Mouse (Mus musculus): ENCODE data around the gene Zmym6. TPM values are rescaled to one million over a fixed set of nuclear protein-coding genes. Genes with fewer than 3 reads are reported as not detected.

The Zmym6 gene
- 10.8 and 12.0 TPM in 2 replicates for polyA plus RNA-seq (2015; fragmentation: Nextera tagmentation; extraction: Ambion mirVana)

DNA sequence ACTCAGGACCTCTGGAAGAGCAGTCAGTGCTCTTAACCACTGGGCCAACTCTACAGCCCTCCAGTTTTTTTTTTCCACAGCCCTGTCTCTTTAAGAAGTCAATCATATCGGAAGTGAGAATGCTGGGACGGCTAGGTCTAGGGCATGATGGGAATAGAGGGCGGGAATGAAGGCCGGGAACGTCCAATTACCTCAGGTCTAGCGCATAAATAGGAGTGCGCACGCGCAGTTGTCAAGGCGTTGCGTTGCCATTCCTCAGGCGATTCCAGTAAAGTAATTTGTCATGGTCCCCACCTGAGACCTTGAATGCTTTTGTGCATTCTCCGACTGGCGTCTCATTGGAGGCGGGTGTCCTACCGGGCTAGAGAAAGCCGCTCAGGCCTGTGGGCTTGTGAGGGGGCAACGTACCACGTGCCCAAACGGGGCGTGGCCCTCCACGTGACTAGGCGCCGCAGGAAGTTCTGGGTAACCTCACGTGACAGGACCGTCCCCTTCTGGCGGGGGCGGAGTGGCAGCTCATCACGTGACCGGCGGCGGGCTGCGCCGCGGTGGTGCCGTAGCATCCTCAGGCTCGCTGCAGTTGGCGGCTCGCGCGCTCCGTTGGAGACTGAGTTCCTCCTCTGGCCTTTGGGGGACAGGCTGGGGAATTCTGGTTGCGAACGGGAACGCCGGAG is at the start of gene Zmym6:
Zmym6 (plus strand) TSS at position 509 of the 674 bp plus-strand sequence.
- Histone ChIP-seq H3K4me3 (ENCODE audit: low read length) (peak within 1 kb of the TSS; percentile 66), H3K27me3 (ENCODE audit: control insufficient read depth, insufficient read depth, low read length) (no peaks in the 10 kb centered on the region), H3K27ac (ENCODE audit: low read length) (peak within 1 kb of the TSS; percentile 86), H3K9me3 (replicated peaks; ENCODE audit: control insufficient read depth, low read length) (no peaks in the 10 kb centered on the region), H3K4me1 (ENCODE audit: control insufficient read depth, insufficient read depth, low read length) (peaks cover 5% of the 10 kb centered on the region), H3K9ac (ENCODE audit: low read length) (peak within 1 kb of the TSS; percentile 81), H3K36me3 (ENCODE audit: control insufficient read depth, insufficient read depth) (no peaks in the 10 kb centered on the region), H3K4me2 (ENCODE audit: low read depth, low read length) (peak within 1 kb of the TSS; percentile 94)
- WGBS: under 1% methylated on average over 46 of the region's 46 CpGs
- peak; percentile 98 for ATAC-seq (replicated peaks; ENCODE audit: extremely low read depth, insufficient read depth, low FRiP score)

DNA sequence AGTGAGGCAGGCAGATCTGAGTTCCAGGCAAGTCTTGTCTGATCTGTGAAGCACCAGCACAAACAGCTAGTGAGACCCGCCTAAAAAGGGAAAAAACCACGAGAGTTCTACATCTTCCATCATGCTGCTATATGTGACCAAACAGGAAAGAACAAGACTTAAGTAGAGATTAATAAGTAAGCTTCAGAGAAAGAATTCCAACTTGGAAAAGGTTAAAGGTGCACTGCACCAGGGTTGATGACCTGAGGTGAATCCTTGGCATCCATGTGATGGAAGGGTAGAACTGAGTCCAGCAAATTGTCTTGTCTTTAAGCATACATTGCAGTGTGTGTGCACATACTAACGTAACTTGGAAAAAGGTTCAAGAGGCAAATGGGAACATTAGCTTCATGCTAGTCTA is 40.0 kb upstream of the Zmym6 start:
- no peaks in the 10 kb centered on the region for H3K9me3 ChIP-seq (replicated peaks; ENCODE audit: control insufficient read depth, low read length)
- 92% methylated on average over 3 of the region's 3 CpGs for WGBS
- no peak for ATAC-seq (replicated peaks; ENCODE audit: extremely low read depth, insufficient read depth, low FRiP score)
- peaks cover 58% of the 10 kb centered on the region for H3K36me3 ChIP-seq (ENCODE audit: control insufficient read depth, insufficient read depth)
- no peaks in the 10 kb centered on the region for H3K27me3 ChIP-seq (ENCODE audit: control insufficient read depth, insufficient read depth, low read length)
- H3K9ac ChIP-seq (ENCODE audit: low read length): no peak overlapping the region
- H3K4me3 ChIP-seq (ENCODE audit: low read length): no peak overlapping the region
- no peak overlapping the region for H3K4me2 ChIP-seq (ENCODE audit: low read depth, low read length)
- no peaks in the 10 kb centered on the region for H3K4me1 ChIP-seq (ENCODE audit: control insufficient read depth, insufficient read depth, low read length)
- no peak overlapping the region for H3K27ac ChIP-seq (ENCODE audit: low read length)

DNA sequence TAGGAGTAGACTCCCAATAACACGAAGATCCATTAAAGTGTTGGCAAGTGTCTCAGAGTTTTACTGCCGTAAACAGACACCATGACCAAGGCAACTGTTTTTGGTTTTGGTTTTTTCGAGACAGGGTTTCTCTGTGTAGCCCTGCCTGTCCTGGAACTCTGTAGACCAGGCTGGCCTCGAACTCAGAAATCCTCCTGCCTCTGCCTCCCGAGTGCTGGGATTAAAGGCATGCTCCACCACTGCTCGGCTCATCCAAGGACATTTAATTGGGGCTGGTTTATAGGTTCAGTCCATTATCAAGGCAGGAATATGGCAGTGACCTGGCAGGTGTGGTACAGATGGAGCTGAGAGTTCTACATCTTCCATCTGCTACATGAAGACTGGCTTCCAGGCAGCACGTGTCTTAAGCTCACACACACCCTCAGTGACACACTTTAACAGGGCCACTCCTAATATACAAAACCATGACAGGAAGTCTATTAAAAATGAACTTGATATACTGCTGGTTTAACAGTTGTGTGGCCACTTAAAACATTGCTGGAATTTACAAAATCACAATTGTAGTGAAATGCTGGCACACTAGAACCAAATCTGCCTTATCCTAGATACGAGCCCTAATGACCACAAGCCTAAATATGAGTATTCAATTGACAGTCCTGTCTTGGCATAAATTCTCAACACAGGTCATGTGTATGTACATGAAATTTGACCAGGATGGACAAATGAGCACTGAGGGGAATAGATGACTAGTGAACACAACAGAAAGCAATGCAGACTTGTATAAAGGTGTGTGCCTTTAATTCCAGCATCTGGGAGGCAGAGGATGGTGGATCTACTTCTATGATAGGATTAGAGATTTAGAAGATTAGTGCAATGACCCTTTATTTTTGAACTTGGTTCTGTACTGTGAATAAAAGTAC is 39.0 kb upstream of the Zmym6 start:
- no peak overlapping the region for H3K9ac ChIP-seq (ENCODE audit: low read length)
- H3K9me3 ChIP-seq (replicated peaks; ENCODE audit: control insufficient read depth, low read length): no peaks in the 10 kb centered on the region
- 82% methylated on average over 8 of the region's 8 CpGs for WGBS
- H3K27me3 ChIP-seq (ENCODE audit: control insufficient read depth, insufficient read depth, low read length): no peaks in the 10 kb centered on the region
- no peak for ATAC-seq (replicated peaks; ENCODE audit: extremely low read depth, insufficient read depth, low FRiP score)
- H3K4me1 ChIP-seq (ENCODE audit: control insufficient read depth, insufficient read depth, low read length): no peaks in the 10 kb centered on the region
- no peak overlapping the region for H3K4me3 ChIP-seq (ENCODE audit: low read length)
- no peak overlapping the region for H3K4me2 ChIP-seq (ENCODE audit: low read depth, low read length)
- H3K27ac ChIP-seq (ENCODE audit: low read length): no peak overlapping the region
- H3K36me3 ChIP-seq (ENCODE audit: control insufficient read depth, insufficient read depth): peaks cover 51% of the 10 kb centered on the region

DNA sequence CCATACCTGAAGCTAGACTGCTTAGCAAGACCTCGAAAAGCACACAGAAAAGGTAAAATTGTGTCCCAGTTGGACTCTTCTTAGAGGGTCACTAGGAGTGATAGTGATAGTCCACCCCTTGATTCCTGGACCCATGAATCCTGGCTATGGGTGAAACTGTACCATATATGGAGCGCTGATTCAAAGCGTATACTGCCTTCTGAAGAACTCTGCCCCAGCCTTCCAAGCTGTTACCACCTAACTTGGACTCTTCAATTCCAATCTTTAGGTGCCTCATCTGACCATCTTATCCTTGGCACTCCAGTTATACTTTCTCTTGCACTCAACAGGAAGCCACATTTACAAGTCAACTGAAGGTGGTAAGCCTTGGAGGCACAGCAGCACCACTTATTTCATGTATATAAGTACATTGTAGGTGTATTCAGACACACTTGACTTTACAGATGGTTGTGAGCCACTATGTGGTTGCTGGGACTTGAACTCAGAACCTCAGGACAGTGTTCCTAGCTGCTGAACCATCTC is 38.3 kb upstream of the Zmym6 start:
- H3K27me3 ChIP-seq (ENCODE audit: control insufficient read depth, insufficient read depth, low read length): no peaks in the 10 kb centered on the region
- H3K4me1 ChIP-seq (ENCODE audit: control insufficient read depth, insufficient read depth, low read length): no peaks in the 10 kb centered on the region
- H3K9ac ChIP-seq (ENCODE audit: low read length): no peak overlapping the region
- no peak overlapping the region for H3K4me2 ChIP-seq (ENCODE audit: low read depth, low read length)
- WGBS: 79% methylated on average over 3 of the region's 3 CpGs
- H3K36me3 ChIP-seq (ENCODE audit: control insufficient read depth, insufficient read depth): peaks cover 44% of the 10 kb centered on the region
- no peak overlapping the region for H3K27ac ChIP-seq (ENCODE audit: low read length)
- no peak for ATAC-seq (replicated peaks; ENCODE audit: extremely low read depth, insufficient read depth, low FRiP score)
- no peak overlapping the region for H3K4me3 ChIP-seq (ENCODE audit: low read length)
- no peaks in the 10 kb centered on the region for H3K9me3 ChIP-seq (replicated peaks; ENCODE audit: control insufficient read depth, low read length)

DNA sequence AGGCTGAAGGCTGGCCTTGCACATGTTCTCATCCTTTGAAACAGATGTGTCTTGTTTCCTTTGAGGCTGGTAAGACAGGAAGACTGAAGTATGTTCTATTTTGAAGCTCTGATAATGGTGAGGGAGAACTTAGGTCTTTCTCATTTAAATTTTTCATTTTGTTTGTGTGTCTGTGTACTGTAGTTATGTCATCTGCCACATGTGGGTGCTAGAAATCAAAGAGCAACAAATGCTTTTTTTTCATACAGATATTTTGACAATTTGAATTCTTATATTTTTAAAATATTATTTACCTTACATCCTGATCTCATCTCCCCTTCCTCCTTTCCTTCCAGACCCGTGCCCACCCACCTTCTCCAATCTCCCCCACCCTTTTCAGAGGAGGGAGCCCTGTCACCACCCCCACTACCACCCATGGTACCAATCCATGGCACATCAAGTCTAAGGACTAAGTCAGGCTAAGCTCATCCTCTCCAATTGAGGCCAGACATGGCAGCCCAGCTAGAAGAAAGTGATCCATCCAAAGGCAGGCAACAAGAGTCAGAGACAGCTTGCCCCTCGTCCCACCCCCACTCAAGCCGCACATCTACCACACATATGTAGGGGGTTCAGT is 37.2 kb upstream of the Zmym6 start:
- no peaks in the 10 kb centered on the region for H3K27me3 ChIP-seq (ENCODE audit: control insufficient read depth, insufficient read depth, low read length)
- ATAC-seq (replicated peaks; ENCODE audit: extremely low read depth, insufficient read depth, low FRiP score): no peak
- H3K27ac ChIP-seq (ENCODE audit: low read length): no peak overlapping the region
- H3K4me1 ChIP-seq (ENCODE audit: control insufficient read depth, insufficient read depth, low read length): no peaks in the 10 kb centered on the region
- no peaks in the 10 kb centered on the region for H3K9me3 ChIP-seq (replicated peaks; ENCODE audit: control insufficient read depth, low read length)
- no peak overlapping the region for H3K4me2 ChIP-seq (ENCODE audit: low read depth, low read length)
- no peak overlapping the region for H3K9ac ChIP-seq (ENCODE audit: low read length)
- H3K4me3 ChIP-seq (ENCODE audit: low read length): no peak overlapping the region
- peaks cover 39% of the 10 kb centered on the region for H3K36me3 ChIP-seq (ENCODE audit: control insufficient read depth, insufficient read depth)
- WGBS: 68% methylated on average over 3 of the region's 3 CpGs

DNA sequence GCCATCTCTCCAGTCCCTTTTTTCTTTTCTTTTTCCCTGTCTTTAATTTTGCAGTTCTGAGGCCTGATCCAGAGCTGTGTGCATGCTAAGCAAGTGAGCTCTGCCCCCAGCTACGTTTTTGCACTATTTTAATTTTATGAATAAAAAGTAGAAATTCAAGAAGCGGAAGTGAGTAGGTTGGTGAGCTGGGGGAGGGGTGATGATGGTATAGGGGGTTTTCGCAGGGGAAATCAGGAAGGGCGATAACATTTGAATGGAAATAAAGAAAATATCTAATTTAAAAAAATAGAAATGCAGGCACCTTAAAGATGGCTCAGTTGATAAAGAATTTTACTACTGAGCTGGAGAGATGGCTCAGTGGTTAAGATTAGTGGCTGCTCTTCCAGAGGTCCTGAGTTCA is 33.6 kb upstream of the Zmym6 start:
- no peak overlapping the region for H3K9ac ChIP-seq (ENCODE audit: low read length)
- H3K36me3 ChIP-seq (ENCODE audit: control insufficient read depth, insufficient read depth): peaks cover 34% of the 10 kb centered on the region
- no peak overlapping the region for H3K27ac ChIP-seq (ENCODE audit: low read length)
- no peak overlapping the region for H3K4me2 ChIP-seq (ENCODE audit: low read depth, low read length)
- H3K4me1 ChIP-seq (ENCODE audit: control insufficient read depth, insufficient read depth, low read length): no peaks in the 10 kb centered on the region
- no peaks in the 10 kb centered on the region for H3K9me3 ChIP-seq (replicated peaks; ENCODE audit: control insufficient read depth, low read length)
- 84% methylated on average over 4 of the region's 4 CpGs for WGBS
- no peak for ATAC-seq (replicated peaks; ENCODE audit: extremely low read depth, insufficient read depth, low FRiP score)
- no peak overlapping the region for H3K4me3 ChIP-seq (ENCODE audit: low read length)
- no peaks in the 10 kb centered on the region for H3K27me3 ChIP-seq (ENCODE audit: control insufficient read depth, insufficient read depth, low read length)

DNA sequence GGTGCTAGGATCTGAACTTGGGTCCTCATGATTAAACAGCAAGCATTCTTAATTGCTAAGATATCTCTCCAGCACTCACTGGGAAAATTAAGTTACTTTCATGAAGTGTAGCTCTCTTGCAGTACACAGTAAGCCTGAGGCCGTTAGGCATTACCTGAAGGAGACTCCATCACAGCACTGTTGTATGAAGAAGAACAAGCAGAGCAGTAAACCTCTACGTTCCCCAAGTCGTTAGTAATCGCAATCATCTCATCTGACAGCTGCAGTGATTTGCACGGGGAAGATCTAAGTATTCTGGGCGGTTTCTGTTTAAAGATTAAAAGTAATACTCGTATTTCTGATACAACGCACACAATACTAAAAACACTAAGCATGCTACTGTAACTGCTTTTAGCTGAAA is 26.1 kb upstream of the Zmym6 start:
- no peak overlapping the region for H3K4me3 ChIP-seq (ENCODE audit: low read length)
- H3K9ac ChIP-seq (ENCODE audit: low read length): no peak overlapping the region
- no peak for ATAC-seq (replicated peaks; ENCODE audit: extremely low read depth, insufficient read depth, low FRiP score)
- no peak overlapping the region for H3K4me2 ChIP-seq (ENCODE audit: low read depth, low read length)
- no peaks in the 10 kb centered on the region for H3K4me1 ChIP-seq (ENCODE audit: control insufficient read depth, insufficient read depth, low read length)
- peaks cover 35% of the 10 kb centered on the region for H3K36me3 ChIP-seq (ENCODE audit: control insufficient read depth, insufficient read depth)
- 86% methylated on average over 8 of the region's 8 CpGs for WGBS
- H3K27me3 ChIP-seq (ENCODE audit: control insufficient read depth, insufficient read depth, low read length): no peaks in the 10 kb centered on the region
- no peak overlapping the region for H3K27ac ChIP-seq (ENCODE audit: low read length)
- no peaks in the 10 kb centered on the region for H3K9me3 ChIP-seq (replicated peaks; ENCODE audit: control insufficient read depth, low read length)

DNA sequence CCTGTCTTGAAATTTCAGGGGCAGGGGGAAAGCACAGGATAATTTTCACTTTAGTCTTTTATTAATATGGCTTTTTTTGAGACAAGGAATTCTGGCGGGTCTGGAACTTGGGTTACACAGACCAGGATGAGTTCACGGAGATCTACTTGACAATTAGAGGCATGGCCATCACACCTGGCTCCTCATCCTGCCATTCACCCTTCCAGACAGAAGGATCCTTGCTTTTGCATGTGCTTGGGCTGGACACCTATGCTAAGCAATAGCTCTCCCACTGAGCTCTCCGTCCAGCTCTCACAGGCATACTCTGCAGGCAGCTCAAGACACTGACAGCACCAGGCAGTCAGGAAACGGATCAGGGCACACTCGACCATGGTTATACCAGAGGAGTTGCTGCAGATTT is 24.1 kb upstream of the Zmym6 start:
- H3K36me3 ChIP-seq (ENCODE audit: control insufficient read depth, insufficient read depth): peaks cover 35% of the 10 kb centered on the region

More for the DNA sequence above, 24.1 kb upstream of the Zmym6 start:
- whole genome bisulfite sequencing: 89% methylated on average over 5 of the region's 5 CpGs
- H3K4me2 ChIP-seq (ENCODE audit: low read depth, low read length): no peak overlapping the region
- H3K4me1 ChIP-seq (ENCODE audit: control insufficient read depth, insufficient read depth, low read length): no peaks in the 10 kb centered on the region
- H3K27ac ChIP-seq (ENCODE audit: low read length): no peak overlapping the region
- H3K9ac ChIP-seq (ENCODE audit: low read length): no peak overlapping the region
- no peak overlapping the region for H3K4me3 ChIP-seq (ENCODE audit: low read length)
- no peaks in the 10 kb centered on the region for H3K27me3 ChIP-seq (ENCODE audit: control insufficient read depth, insufficient read depth, low read length)
- H3K9me3 ChIP-seq (replicated peaks; ENCODE audit: control insufficient read depth, low read length): no peaks in the 10 kb centered on the region
- ATAC-seq (replicated peaks; ENCODE audit: extremely low read depth, insufficient read depth, low FRiP score): no peak
